8 mouse cellular contexts compared by ENCODE assay signal in the genomic region with DNA sequence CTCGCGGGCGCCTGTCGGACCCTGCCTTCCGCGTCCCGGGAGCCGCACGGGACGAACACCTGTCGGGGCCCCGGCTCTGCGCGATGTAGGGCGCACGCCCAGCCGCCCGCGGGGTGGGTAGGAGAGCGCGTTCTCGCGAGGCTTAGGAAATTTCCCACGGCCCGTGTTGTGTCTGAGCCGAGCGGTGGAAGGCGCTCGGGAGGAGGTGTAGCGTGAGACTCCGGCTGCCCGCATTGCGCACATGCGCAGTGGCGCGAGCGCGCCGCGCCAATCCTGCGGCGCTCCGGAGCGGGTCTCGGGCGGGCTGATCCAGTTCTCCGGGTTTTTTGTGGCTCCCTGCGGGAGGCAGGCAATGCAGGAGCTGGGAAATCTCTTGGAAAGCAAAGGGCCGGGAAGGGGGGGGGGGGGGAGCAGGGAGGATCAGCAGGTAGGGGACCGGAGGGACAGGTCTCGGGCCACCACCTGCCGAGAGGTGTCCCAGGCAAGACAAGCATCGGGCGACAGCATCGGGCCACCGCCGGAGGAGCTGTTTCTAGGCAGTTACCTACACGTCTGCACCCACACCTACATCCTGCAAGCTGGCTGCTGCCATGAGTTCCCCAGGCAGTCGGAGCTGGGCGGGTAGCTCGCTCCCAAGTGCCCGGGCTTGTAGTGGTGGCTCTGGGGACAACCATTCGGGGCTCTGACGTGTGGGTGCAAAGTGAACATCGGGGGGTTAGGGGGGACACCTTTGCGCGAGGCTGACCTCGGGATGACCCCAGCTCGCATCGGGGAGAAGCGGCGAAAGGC.
DNase-seq lines count a peak whose midpoint lies in the region; ATAC-seq and TF ChIP-seq lines count a peak whose summit lies in the region.

No protein-coding gene starts in this region.

- H3K4me1 ChIP-seq in bone marrow, adult 2 months (ENCODE audit: control insufficient read depth, insufficient read depth, low read length): peaks cover 4% of the 10 kb centered on the region; the same call in 1 of the 2 replicates
- H3K4me1 ChIP-seq in embryonic facial prominence, embryonic 15.5 days: peaks cover 23% of the 10 kb centered on the region
- H3K4me1 ChIP-seq in limb, embryonic 14.5 days (ENCODE audit: control insufficient read depth, insufficient read depth, low read length): peaks cover 14% of the 10 kb centered on the region; the same call in 1 of the 2 replicates
- peaks cover 4% of the 10 kb centered on the region; the same call in 1 of the 2 replicates for H3K4me1 ChIP-seq in midbrain, postnatal 0 days (ENCODE audit: insufficient read depth, low read length)

- peak overlapping the region; percentile 97 for H3K4me2 ChIP-seq in embryonic facial prominence, embryonic 15.5 days (replicated peaks)
- peak overlapping the region; percentile 96 for H3K4me2 ChIP-seq in limb, embryonic 14.5 days (replicated peaks; ENCODE audit: low read depth, low read length, severe bottlenecking)
- H3K4me2 ChIP-seq in midbrain, postnatal 0 days (ENCODE audit: low read depth, low read length, poor library complexity, severe bottlenecking): peak overlapping the region; percentile 91

- TF ChIP-seq CTCF in bone marrow, adult 2 months (IDR thresholded peaks at IDR 0.05; ENCODE audit: control insufficient read depth, insufficient read depth, low read length): 0 out of 2 replicates have a peak, but pooled peaks have one; percentile 9
- TF ChIP-seq CTCF in midbrain, postnatal 0 days (IDR thresholded peaks at IDR 0.05): no peak; the same call in 1 of the 2 replicates

- H3K27me3 ChIP-seq in embryonic facial prominence, embryonic 15.5 days: peaks cover 6% of the 10 kb centered on the region
- H3K27me3 ChIP-seq in limb, embryonic 14.5 days (ENCODE audit: control insufficient read depth, insufficient read depth, low read length): no peaks in the 10 kb centered on the region
- no peaks in the 10 kb centered on the region for H3K27me3 ChIP-seq in midbrain, postnatal 0 days (ENCODE audit: insufficient read depth, low read length)

- peak; percentile 41; the same call in 1 of the 2 replicates for TF ChIP-seq POLR2A in bone marrow, adult 2 months (IDR thresholded peaks at IDR 0.05; ENCODE audit: borderline replicate concordance, control insufficient read depth, low read depth, low read length)
- no peak for TF ChIP-seq POLR2A in limb, embryonic 14.5 days (IDR thresholded peaks at IDR 0.05; ENCODE audit: borderline replicate concordance, extremely low read depth, insufficient read depth, insufficient read length)

- peak; percentile 93 for DNase-seq in 416B (ENCODE audit: low read depth)
- peak; percentile 94 for DNase-seq in heart, adult 8-10 months (ENCODE audit: low spot score)
- peak; percentile 96 for DNase-seq in kidney, adult 9 months
- DNase-seq in limb, embryonic 14.5 days (ENCODE audit: low spot score): peak; percentile 96
- peak; percentile 99 for DNase-seq in midbrain, postnatal 0 days (ENCODE audit: low spot score)
- peak; percentile 71 to 84 for DNase-seq in spleen, postnatal 14 days (ENCODE audit: low spot score in 2 of 2)

- peak overlapping the region; percentile 98 for H3K27ac ChIP-seq in bone marrow, adult 2 months (ENCODE audit: control insufficient read depth, insufficient read depth, low read depth, low read length, poor library complexity)
- peak overlapping the region; percentile 99 for H3K27ac ChIP-seq in embryonic facial prominence, embryonic 15.5 days (replicated peaks)
- H3K27ac ChIP-seq in limb, embryonic 14.5 days (replicated peaks; ENCODE audit: low read depth, low read length): peak overlapping the region; percentile 96
- H3K27ac ChIP-seq in midbrain, postnatal 0 days (ENCODE audit: low read depth, low read length): peak overlapping the region; percentile 95

- peak; percentile 89 for ATAC-seq in embryonic facial prominence, embryonic 15.5 days (ENCODE audit: insufficient number of reproducible peaks, low FRiP score, low TSS enrichment, low read depth)
- ATAC-seq in limb, embryonic 14.5 days (ENCODE audit: low FRiP score, low read depth): peak; percentile 88
- ATAC-seq in midbrain, postnatal 0 days (ENCODE audit: low FRiP score): peak; percentile 90

- H3K36me3 ChIP-seq in embryonic facial prominence, embryonic 15.5 days: no peaks in the 10 kb centered on the region
- H3K36me3 ChIP-seq in limb, embryonic 14.5 days (ENCODE audit: control insufficient read depth, insufficient read depth, low read length): no peaks in the 10 kb centered on the region
- H3K36me3 ChIP-seq in midbrain, postnatal 0 days (ENCODE audit: insufficient read depth, low read length): no peaks in the 10 kb centered on the region

- no peaks in the 10 kb centered on the region for H3K9me3 ChIP-seq in embryonic facial prominence, embryonic 15.5 days (replicated peaks)
- no peaks in the 10 kb centered on the region for H3K9me3 ChIP-seq in limb, embryonic 14.5 days (ENCODE audit: control insufficient read depth, low read length)
- no peaks in the 10 kb centered on the region for H3K9me3 ChIP-seq in midbrain, postnatal 0 days (ENCODE audit: low read length)

- under 1% methylated on average over 71 of the region's 72 CpGs for WGBS in bone marrow, adult 2 months
- under 1% methylated on average over 72 of the region's 72 CpGs for WGBS in embryonic facial prominence, embryonic 15.5 days
- WGBS in limb, embryonic 14.5 days: under 1% methylated on average over 59 of the region's 72 CpGs
- WGBS in midbrain, postnatal 0 days: under 1% methylated on average over 69 of the region's 72 CpGs

- H3K4me3 ChIP-seq in bone marrow, adult 2 months (replicated peaks; ENCODE audit: control insufficient read depth, low read depth, low read length): peak overlapping the region; percentile 82
- H3K4me3 ChIP-seq in embryonic facial prominence, embryonic 15.5 days (replicated peaks): peak overlapping the region; percentile 89
- H3K4me3 ChIP-seq in limb, embryonic 14.5 days (replicated peaks; ENCODE audit: low read length): peak overlapping the region; percentile 89
- peak overlapping the region; percentile 88 for H3K4me3 ChIP-seq in midbrain, postnatal 0 days (ENCODE audit: low read depth, low read length)

- peak overlapping the region; percentile 50 for H3K9ac ChIP-seq in embryonic facial prominence, embryonic 15.5 days
- H3K9ac ChIP-seq in limb, embryonic 14.5 days (ENCODE audit: low read depth, low read length, severe bottlenecking): peak overlapping the region; percentile 96
- H3K9ac ChIP-seq in midbrain, postnatal 0 days (replicated peaks; ENCODE audit: low read length, poor library complexity, severe bottlenecking): peak overlapping the region; percentile 89

Comparison
In these comparisons a context has a peak if more than half of its experiments do, and no peak if none do; other contexts are left out.
1. Peak in every context shown above with its lines: DNase-seq, ATAC-seq, H3K4me3 ChIP-seq and H3K27ac ChIP-seq.